Mouse (Mus musculus) liver, adult 2 months (tissue): ENCODE results near the gene Gm5134. TPM values are rescaled to one million over a fixed set of nuclear protein-coding genes. Genes with fewer than 3 reads are reported as not detected.

ENCODE experiments used
- DNase-seq: peaks from one replicate; pipeline ENCODE4 v3.0.0-alpha.2; 2011; ENCODE audit warnings: low read depth, low spot score; ENCODE audit errors: extremely low read depth
- H3K27ac ChIP-seq: fragments of 200-500 bp; replicated peaks from 2 replicates; pipeline ENCODE4 v1.5.1; 2012; ENCODE audit warnings: low read depth, mild to moderate bottlenecking, control low read depth, inconsistent platforms, low read length; ENCODE audit not compliant: insufficient read depth
- H3K27me3 ChIP-seq: fragments of 200-500 bp; 2 replicates; pipeline ENCODE4 v1.6.1; 2012; ENCODE audit warnings: mild to moderate bottlenecking, moderate library complexity, low read length, inconsistent platforms; ENCODE audit not compliant: control insufficient read depth, insufficient read depth
- H3K36me3 ChIP-seq: fragments of 200-500 bp; 2 replicates; pipeline ENCODE4 v1.6.1; 2012; ENCODE audit warnings: low read length, inconsistent platforms; ENCODE audit not compliant: control insufficient read depth, insufficient read depth
- H3K4me1 ChIP-seq: fragments of 200-500 bp; 2 replicates; pipeline ENCODE4 v1.6.1; 2011; ENCODE audit warnings: low read length; ENCODE audit not compliant: control insufficient read depth, insufficient read depth
- H3K4me3 ChIP-seq: fragments of 200-500 bp; 2 replicates; pipeline ENCODE4 v1.5.1; 2011; ENCODE audit warnings: low read depth, mild to moderate bottlenecking, control low read depth, low read length, moderate library complexity; ENCODE audit not compliant: insufficient read depth
- H3K79me2 ChIP-seq: fragments of 200-500 bp; 2 replicates; pipeline ENCODE4 v1.6.1; 2012; ENCODE audit warnings: inconsistent platforms, mild to moderate bottlenecking, low read length, moderate library complexity; ENCODE audit not compliant: control insufficient read depth, insufficient read depth
- H3K9ac ChIP-seq: fragments of 200-500 bp; 2 replicates; pipeline ENCODE4 v1.6.1; 2012; ENCODE audit warnings: low read depth, mild to moderate bottlenecking, control low read depth, inconsistent platforms, low read length
- CTCF ChIP-seq: fragments of 200-500 bp; IDR thresholded peaks from 2 replicates; pipeline ENCODE4 v1.5.1; 2011; ENCODE audit warnings: low read depth, low read length, control low read depth
- POLR2A ChIP-seq: fragments of 200-500 bp; IDR thresholded peaks from 2 replicates; pipeline ENCODE4 v1.6.1; 2011; ENCODE audit warnings: low read length, control low read depth; ENCODE audit not compliant: insufficient read depth; ENCODE audit errors: extremely low read depth
- WGBS: fragments of 180-500 bp; shearing (Covaris S2); methylation state at CpG from one replicate; pipeline ENCODE4 v1.1.7; 2018; 5-methylcytosine and 5-hydroxymethylcytosine counted together
- polyA plus RNA-seq: library from polyadenylated mRNA; depleted of rRNA; stranded (reverse); fragments of >200 nt; gene quantifications from 2 replicates; pipeline ENCODE4 v1.2.3, GENCODE M21; 2012
- total RNA-seq: library from RNA; depleted of rRNA; stranded (reverse); fragments of >200 nt; gene quantifications from 2 replicates; pipeline ENCODE4 v1.2.3, GENCODE M21; 2014

The Gm5134 gene
- total and polyA plus RNA-seq, 2 experiments, result not detected

GRCm38 (mm10) chr10:75942736-75943477, 11.4 kb upstream of the Gm5134 start, which contains the start of gene Vpreb3:
Gene Vpreb3 (plus strand): TSS chr10:75943057.
- Histone ChIP-seq H3K4me1 (peaks cover 15% of the 10 kb centered on the region), H3K79me2 (no peaks in the 10 kb centered on the region), H3K4me3 (no peak within 1 kb of the TSS), H3K9ac (no peak within 1 kb of the TSS), H3K27me3 (no peaks in the 10 kb centered on the region), H3K27ac (no peak within 1 kb of the TSS), H3K36me3 (peaks cover 2% of the 10 kb centered on the region)
- TF ChIP-seq POLR2A (no peak), CTCF (no peak)
- peak; percentile 72 for DNase-seq
- 50% methylated on average over 15 of the region's 15 CpGs for WGBS

GRCm38 (mm10) chr10:75944066-75944772, 10.1 kb upstream of the Gm5134 start:
- peak; percentile 87 for DNase-seq
- 19% methylated on average over 11 of the region's 11 CpGs for WGBS

GRCm38 (mm10) chr10:75945213-75945612, 9.1 kb upstream of the Gm5134 start:
- H3K27me3 ChIP-seq, result no peaks in the 10 kb centered on the region

More at GRCm38 (mm10) chr10:75944066-75944772, 10.1 kb upstream of the Gm5134 start:
- H3K4me1 ChIP-seq, result peaks cover 11% of the 10 kb centered on the region
- H3K4me3 ChIP-seq, result no peak overlapping the region
- H3K79me2 ChIP-seq, result no peaks in the 10 kb centered on the region
- no peaks in the 10 kb centered on the region for H3K36me3 ChIP-seq
- H3K27me3 ChIP-seq, result no peaks in the 10 kb centered on the region
- H3K27ac ChIP-seq, result no peak overlapping the region
- no peak for TF ChIP-seq CTCF
- no peak for TF ChIP-seq POLR2A
- H3K9ac ChIP-seq, result no peak overlapping the region

GRCm38 (mm10) chr10:75945896-75946295, 8.4 kb upstream of the Gm5134 start:
- H3K27me3 ChIP-seq, result no peaks in the 10 kb centered on the region
- H3K27ac ChIP-seq, result no peak overlapping the region
- 92% methylated on average over 7 of the region's 7 CpGs for WGBS
- H3K36me3 ChIP-seq, result no peaks in the 10 kb centered on the region
- H3K4me1 ChIP-seq, result peaks cover 11% of the 10 kb centered on the region
- no peak for DNase-seq
- TF ChIP-seq POLR2A (no peak), CTCF (no peak)
- H3K4me3 ChIP-seq, result no peak overlapping the region
- H3K79me2 ChIP-seq, result no peaks in the 10 kb centered on the region
- no peak overlapping the region for H3K9ac ChIP-seq

More at GRCm38 (mm10) chr10:75945213-75945612, 9.1 kb upstream of the Gm5134 start:
- Histone ChIP-seq H3K27ac (no peak overlapping the region), H3K9ac (no peak overlapping the region), H3K4me3 (no peak overlapping the region), H3K36me3 (no peaks in the 10 kb centered on the region), H3K79me2 (no peaks in the 10 kb centered on the region), H3K4me1 (peaks cover 11% of the 10 kb centered on the region)
- WGBS, result 96% methylated on average over 7 of the region's 7 CpGs
- no peak for DNase-seq
- TF ChIP-seq CTCF (no peak), POLR2A (no peak)

- TF ChIP-seq POLR2A, result no peak
- TF ChIP-seq CTCF, result no peak
- 83% methylated on average over 5 of the region's 5 CpGs for WGBS
- H3K27ac ChIP-seq, result no peak overlapping the region
- H3K4me3 ChIP-seq, result no peak overlapping the region
- no peaks in the 10 kb centered on the region for H3K27me3 ChIP-seq
- H3K36me3 ChIP-seq, result no peaks in the 10 kb centered on the region
- H3K79me2 ChIP-seq, result no peaks in the 10 kb centered on the region
- no peak overlapping the region for H3K9ac ChIP-seq
- peaks cover 8% of the 10 kb centered on the region for H3K4me1 ChIP-seq
- DNase-seq, result no peak
These were observed 6.2 kb upstream of the Gm5134 start for GRCm38 (mm10) chr10:75948079-75948478.
